In the genomic region with DNA sequence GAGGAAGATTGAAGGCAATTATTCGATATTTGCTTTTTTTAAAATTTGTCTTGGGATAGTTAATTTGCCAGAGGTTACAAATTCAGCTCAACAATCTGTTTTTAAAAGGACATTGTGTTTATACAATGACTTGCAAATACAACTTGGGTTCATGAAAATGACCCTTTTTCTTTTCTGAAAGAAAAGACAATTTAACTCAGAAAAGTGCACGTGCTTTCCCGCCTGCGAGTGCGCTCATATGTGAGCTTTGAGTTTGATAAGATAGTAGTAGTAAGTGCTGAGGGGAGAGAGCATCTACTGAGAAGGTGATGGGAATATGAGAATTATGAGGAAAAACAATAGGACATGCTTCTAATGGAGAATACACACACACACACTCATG, we compare ENCODE assay signal across 8 mouse cellular contexts. TPM values are rescaled to one million over a fixed set of nuclear protein-coding genes. Genes with fewer than 3 reads are reported as not detected.
DNase-seq lines count a peak whose midpoint lies in the region; ATAC-seq and TF ChIP-seq lines count a peak whose summit lies in the region.

No protein-coding gene starts in this region.

- H3K4me2 ChIP-seq in kidney, postnatal 0 days (ENCODE audit: low read length), result peak overlapping the region; percentile 71
- peak overlapping the region; percentile 63 for H3K4me2 ChIP-seq in embryonic facial prominence, embryonic 12.5 days (replicated peaks)
- peak overlapping the region; percentile 76 for H3K4me2 ChIP-seq in intestine, postnatal 0 days (replicated peaks; ENCODE audit: low read depth)
- peak overlapping the region; percentile 61 for H3K4me2 ChIP-seq in neural tube, embryonic 12.5 days (replicated peaks)

- no peaks in the 10 kb centered on the region for H3K27me3 ChIP-seq in kidney, postnatal 0 days (ENCODE audit: insufficient read depth, low read length)
- H3K27me3 ChIP-seq in embryonic facial prominence, embryonic 12.5 days, result no peaks in the 10 kb centered on the region
- H3K27me3 ChIP-seq in intestine, postnatal 0 days (replicated peaks; ENCODE audit: control insufficient read depth, insufficient read depth, low read length), result no peaks in the 10 kb centered on the region
- H3K27me3 ChIP-seq in neural tube, embryonic 12.5 days (replicated peaks), result no peaks in the 10 kb centered on the region

- DNase-seq in kidney, postnatal 0 days (ENCODE audit: low spot score), result no peak
- no peak for DNase-seq in kidney, postnatal 36 days
- no peak for DNase-seq in adrenal gland, postnatal 14 days
- no peak for DNase-seq in left cerebral cortex, postnatal 4 days
- DNase-seq in right cerebral cortex, adult 2 months (ENCODE audit: low spot score in 2 of 2), result no peak

- no peaks in the 10 kb centered on the region for H3K9me3 ChIP-seq in kidney, postnatal 0 days (replicated peaks; ENCODE audit: low read length)
- no peaks in the 10 kb centered on the region for H3K9me3 ChIP-seq in embryonic facial prominence, embryonic 12.5 days
- peaks cover 8% of the 10 kb centered on the region; the same call in 1 of the 2 replicates for H3K9me3 ChIP-seq in intestine, postnatal 0 days (ENCODE audit: control insufficient read depth)
- H3K9me3 ChIP-seq in neural tube, embryonic 12.5 days, result peaks cover 4% of the 10 kb centered on the region; the same call in 1 of the 2 replicates

- peak overlapping the region; percentile 40; the same call in 1 of the 2 replicates for H3K4me3 ChIP-seq in kidney, postnatal 0 days (replicated peaks; ENCODE audit: low read depth, low read length)
- H3K4me3 ChIP-seq in embryonic facial prominence, embryonic 12.5 days, result 0 out of 2 replicates have a peak overlapping the region, but pooled peaks have one; percentile 41
- peak overlapping the region; percentile 49 for H3K4me3 ChIP-seq in intestine, postnatal 0 days (ENCODE audit: low read depth, low read length)
- no peak overlapping the region for H3K4me3 ChIP-seq in neural tube, embryonic 12.5 days

- no peak for TF ChIP-seq CTCF in kidney, postnatal 0 days (IDR thresholded peaks at IDR 0.05; ENCODE audit: low read depth)
- no peak for TF ChIP-seq CTCF in intestine, postnatal 0 days (IDR thresholded peaks at IDR 0.05; ENCODE audit: low read depth)

- intact Hi-C loops in left cerebral cortex, postnatal 4 days (cut with DNase I), result loop anchor here (10.0 kb wide), 2 partner anchors 88 to 298 kb away; partner anchors contain the start of genes Cyp51 and Mterf1a

- no peak overlapping the region for H3K9ac ChIP-seq in kidney, postnatal 0 days (ENCODE audit: low read depth, low read length)
- H3K9ac ChIP-seq in embryonic facial prominence, embryonic 12.5 days, result no peak overlapping the region
- H3K9ac ChIP-seq in intestine, postnatal 0 days (ENCODE audit: low read depth, low read length), result no peak overlapping the region
- no peak overlapping the region for H3K9ac ChIP-seq in neural tube, embryonic 12.5 days

- WGBS in kidney, postnatal 0 days, result 76% methylated on average over 5 of the region's 5 CpGs
- 85% methylated on average over 5 of the region's 5 CpGs for WGBS in embryonic facial prominence, embryonic 12.5 days
- 65% methylated on average over 5 of the region's 5 CpGs for WGBS in intestine, postnatal 0 days
- WGBS in neural tube, embryonic 12.5 days, result 88% methylated on average over 5 of the region's 5 CpGs

- H3K36me3 ChIP-seq in kidney, postnatal 0 days (ENCODE audit: insufficient read depth, low read length), result no peaks in the 10 kb centered on the region
- no peaks in the 10 kb centered on the region for H3K36me3 ChIP-seq in embryonic facial prominence, embryonic 12.5 days
- H3K36me3 ChIP-seq in intestine, postnatal 0 days (ENCODE audit: control insufficient read depth, insufficient read depth), result no peaks in the 10 kb centered on the region
- no peaks in the 10 kb centered on the region for H3K36me3 ChIP-seq in neural tube, embryonic 12.5 days

- H3K4me1 ChIP-seq in kidney, postnatal 0 days (replicated peaks; ENCODE audit: insufficient read depth, low read length), result no peaks in the 10 kb centered on the region; the same call in 1 of the 2 replicates
- no peaks in the 10 kb centered on the region for H3K4me1 ChIP-seq in embryonic facial prominence, embryonic 12.5 days
- H3K4me1 ChIP-seq in intestine, postnatal 0 days (replicated peaks; ENCODE audit: control insufficient read depth, insufficient read depth, low read length), result no peaks in the 10 kb centered on the region
- no peaks in the 10 kb centered on the region for H3K4me1 ChIP-seq in neural tube, embryonic 12.5 days

- no peak for ATAC-seq in kidney, postnatal 0 days (replicated peaks; ENCODE audit: low FRiP score, low read depth)
- ATAC-seq in embryonic facial prominence, embryonic 12.5 days (ENCODE audit: insufficient number of reproducible peaks, insufficient read depth, low FRiP score, low TSS enrichment), result no peak
- ATAC-seq in intestine, postnatal 0 days, result no peak
- ATAC-seq in neural tube, embryonic 12.5 days (ENCODE audit: low FRiP score, low read depth), result no peak

- H3K27ac ChIP-seq in kidney, postnatal 0 days, result no peak overlapping the region
- H3K27ac ChIP-seq in embryonic facial prominence, embryonic 12.5 days, result no peak overlapping the region
- no peak overlapping the region for H3K27ac ChIP-seq in intestine, postnatal 0 days (ENCODE audit: low read depth, low read length)
- H3K27ac ChIP-seq in neural tube, embryonic 12.5 days, result no peak overlapping the region

RNA-seq across cellular contexts. Expression of gene Mterf1b, which starts 1.1 kb away (rescaled TPM):
- polyA plus RNA-seq in kidney, postnatal 0 days (2015; fragmentation: Nextera tagmentation; extraction: Ambion mirVana), result 1.9 and 2.8 TPM in 2 replicates
- 3.4 and 3.9 TPM in 2 replicates for polyA plus RNA-seq in embryonic facial prominence, embryonic 12.5 days (2016; fragmentation: Nextera tagmentation; extraction: Ambion mirVana)
- polyA plus RNA-seq in intestine, postnatal 0 days (2015; fragmentation: Nextera tagmentation; extraction: Ambion mirVana), result 1.3 and 1.5 TPM in 2 replicates
- 2.7 and 3.8 TPM in 2 replicates for polyA plus RNA-seq in neural tube, embryonic 12.5 days (2016; fragmentation: Nextera tagmentation; extraction: Ambion mirVana)
- total RNA-seq in adrenal gland, postnatal 14 days (2021), result 2.3 and 4.5 TPM in 2 replicates
- total RNA-seq in left cerebral cortex, postnatal 4 days (2021), result 1 to 10 TPM; 4.6 to 5.7 TPM
